Mouse (Mus musculus): Measurements from ENCODE around the gene Zfp341. TPM values are rescaled to one million over a fixed set of nuclear protein-coding genes. Genes with fewer than 3 reads are reported as not detected.

The Zfp341 gene
- total RNA-seq, 2 experiments from 2014 or later: 1.3 to 3.8 TPM

DNA sequence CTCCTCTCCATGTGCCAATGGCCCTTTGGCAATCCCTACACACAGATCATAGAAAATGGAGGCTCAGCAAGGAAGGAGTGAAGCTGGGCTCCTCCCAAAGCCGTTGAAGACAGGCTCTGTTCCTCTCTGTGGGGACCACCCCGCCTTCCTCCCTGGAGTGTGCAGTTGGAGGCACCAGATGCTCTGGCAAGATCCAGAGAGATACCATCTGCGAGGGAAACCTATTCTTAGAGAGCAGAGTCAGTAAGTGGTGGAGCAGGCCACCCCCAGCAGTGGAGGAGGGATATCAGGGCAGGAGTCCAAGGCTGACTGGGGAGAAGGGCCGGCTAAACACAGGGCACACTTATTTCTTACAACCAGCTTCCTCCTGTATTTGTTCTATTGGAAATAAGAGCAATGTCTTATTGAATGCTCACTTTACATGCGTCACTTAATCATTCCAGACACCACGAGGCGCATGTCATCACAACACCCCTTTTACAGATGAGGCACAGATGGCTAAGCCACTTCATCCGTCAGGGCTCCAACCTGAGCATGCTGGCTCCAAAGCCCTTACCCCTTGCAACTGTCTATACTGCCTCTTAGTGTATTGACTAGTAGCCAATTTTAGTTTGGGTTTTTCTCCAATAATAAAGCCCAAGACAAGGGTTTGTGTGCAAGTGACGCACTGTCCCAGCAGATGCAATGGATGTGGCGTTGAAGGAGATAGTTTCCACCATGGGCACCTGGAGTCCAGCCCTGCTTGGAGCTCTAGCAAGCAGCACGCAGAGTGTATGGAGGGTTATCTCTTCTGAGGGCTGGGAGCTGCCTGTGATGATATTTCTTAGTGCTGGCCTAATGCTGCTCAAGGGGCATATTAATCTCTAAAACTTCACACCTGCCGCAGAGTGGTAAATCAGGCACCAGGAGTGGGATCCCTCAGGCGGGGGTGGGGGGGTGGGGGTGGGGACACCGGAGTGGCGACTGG, 28.9 kb upstream of the Zfp341 start:
- no peak for ATAC-seq (replicated peaks; ENCODE audit: low FRiP score, poor library complexity, severe bottlenecking)

DNA sequence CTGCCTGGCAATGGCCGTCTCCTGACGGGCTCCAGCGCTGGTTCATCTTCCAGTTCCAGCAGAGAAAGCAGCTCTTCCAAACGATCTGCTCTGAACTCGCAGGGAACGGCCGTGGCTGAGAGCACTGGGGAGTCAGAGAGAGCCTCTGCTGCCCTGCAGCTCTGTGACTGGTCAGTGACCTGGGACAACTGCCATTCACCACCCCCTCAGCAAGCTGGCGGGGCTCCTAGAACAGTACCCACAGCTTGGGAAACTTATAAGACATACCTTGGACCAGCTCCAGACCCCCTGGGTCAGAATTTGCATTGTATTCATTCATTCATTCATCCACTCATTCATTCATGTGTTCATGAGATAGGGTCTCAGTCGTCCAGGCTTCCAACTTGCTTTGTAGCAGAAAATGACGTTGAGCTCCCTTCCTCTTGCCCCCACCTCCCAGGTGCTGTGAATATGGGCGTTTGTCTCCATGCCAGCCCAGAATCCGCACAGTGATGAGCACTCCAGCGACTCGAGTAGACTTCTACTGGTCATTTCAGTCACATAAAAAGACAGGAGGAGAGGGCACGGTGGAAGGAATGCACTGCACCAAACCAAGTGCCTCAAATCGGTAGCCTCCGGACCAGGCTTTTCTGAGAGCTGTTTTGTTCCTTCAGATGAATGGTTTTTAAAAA, 28.0 kb upstream of the Zfp341 start:
- no peak for ATAC-seq (replicated peaks; ENCODE audit: low FRiP score, poor library complexity, severe bottlenecking)

DNA sequence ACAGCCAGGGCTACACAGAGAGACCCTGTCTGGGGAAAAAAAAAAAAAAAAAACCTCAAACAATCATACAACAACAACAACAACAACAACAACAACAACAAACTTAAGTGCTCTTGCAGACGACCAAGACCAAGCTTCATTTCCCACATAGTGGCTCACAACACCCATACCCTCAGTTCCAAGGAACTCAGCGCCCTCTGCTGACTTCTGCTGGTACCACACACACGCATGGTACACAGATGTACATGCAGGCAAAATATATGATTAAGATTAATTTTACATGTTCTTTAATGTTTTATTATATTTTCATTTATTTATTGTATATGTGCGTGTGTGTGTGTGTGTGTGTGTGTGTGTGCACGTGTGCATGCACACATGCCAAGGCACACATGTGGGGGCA, 26.7 kb upstream of the Zfp341 start:
- no peak for ATAC-seq (replicated peaks; ENCODE audit: low FRiP score, poor library complexity, severe bottlenecking)

DNA sequence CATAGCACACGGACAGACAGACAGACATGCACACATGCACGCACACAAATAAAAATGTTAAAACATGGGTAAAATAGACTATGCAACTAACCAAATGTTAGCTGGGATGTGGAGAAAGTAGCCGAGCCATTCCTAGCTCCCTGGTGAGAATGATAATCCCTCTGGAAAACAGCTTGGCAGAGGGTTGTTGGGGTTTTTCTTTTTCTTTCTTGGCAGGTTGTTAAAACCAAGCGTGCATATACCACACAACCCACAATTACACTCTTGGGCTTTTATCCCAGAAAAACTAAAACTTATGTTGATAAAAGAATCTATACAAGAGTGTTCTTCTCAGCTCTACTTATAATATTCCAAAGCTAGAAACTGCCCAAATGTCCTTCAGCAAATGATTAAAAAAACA, 24.0 kb upstream of the Zfp341 start:
- ATAC-seq (replicated peaks; ENCODE audit: low FRiP score, poor library complexity, severe bottlenecking): no peak

DNA sequence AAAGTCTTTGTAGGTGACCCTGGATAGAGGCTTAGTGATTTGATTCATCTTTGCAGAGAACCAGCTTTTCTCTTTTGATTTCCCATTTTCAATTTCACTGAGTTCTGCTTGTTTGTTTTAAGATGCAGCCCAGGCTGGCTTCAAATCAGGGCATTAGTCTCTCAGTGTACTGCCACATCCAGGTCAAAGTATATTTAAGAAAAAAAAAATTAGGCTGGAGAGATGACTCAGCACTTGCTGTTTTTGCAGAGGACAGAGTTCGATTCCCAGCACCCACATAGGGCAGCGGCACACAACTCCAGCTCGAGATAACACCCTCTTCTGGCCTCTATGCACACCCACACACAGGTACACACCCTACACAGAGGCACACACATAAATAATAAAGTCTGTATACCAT, 21.9 kb upstream of the Zfp341 start:
- no peak for ATAC-seq (replicated peaks; ENCODE audit: low FRiP score, poor library complexity, severe bottlenecking)

DNA sequence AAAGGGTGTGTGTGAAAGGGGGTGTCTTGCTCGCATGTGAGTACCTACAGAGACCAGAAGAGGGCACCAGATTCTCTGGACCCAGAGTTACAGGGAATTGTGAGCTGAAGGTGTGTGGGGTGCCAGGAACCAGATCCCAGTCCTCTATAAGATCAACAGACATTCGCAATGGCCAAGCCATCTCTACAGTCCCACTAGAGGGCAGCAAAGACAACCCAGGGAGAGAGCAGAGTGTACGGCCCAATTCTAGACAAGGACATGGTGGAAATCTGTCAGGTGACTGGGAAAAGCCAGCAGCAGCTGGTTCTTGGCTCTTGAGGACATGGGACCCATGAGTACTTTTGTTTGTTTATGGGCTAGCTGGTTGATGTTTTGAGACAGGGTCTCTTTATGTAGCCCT, 20.1 kb upstream of the Zfp341 start:
- peak; percentile 77 for ATAC-seq (replicated peaks; ENCODE audit: low FRiP score, poor library complexity, severe bottlenecking)

DNA sequence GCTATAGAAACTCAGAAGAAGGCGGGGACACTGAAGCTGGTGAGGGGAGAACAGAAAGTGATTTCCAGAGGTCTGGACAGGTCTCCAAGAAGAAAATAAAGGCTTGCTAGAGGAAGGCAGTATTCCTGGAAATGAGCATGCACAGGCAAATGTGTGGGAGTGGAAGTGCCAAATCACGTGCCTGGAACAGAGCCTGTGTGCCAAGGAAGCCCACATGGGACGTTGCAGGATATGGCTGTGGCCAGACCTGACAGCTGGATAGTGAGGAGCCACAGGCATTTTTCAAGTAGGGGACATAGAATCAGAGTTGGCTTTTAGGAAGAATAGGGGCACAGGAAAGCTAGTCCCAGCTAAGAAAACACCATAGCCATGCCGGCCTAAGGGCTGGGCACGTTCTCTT, 17.3 kb upstream of the Zfp341 start:
- ATAC-seq (replicated peaks; ENCODE audit: low FRiP score, poor library complexity, severe bottlenecking): no peak

DNA sequence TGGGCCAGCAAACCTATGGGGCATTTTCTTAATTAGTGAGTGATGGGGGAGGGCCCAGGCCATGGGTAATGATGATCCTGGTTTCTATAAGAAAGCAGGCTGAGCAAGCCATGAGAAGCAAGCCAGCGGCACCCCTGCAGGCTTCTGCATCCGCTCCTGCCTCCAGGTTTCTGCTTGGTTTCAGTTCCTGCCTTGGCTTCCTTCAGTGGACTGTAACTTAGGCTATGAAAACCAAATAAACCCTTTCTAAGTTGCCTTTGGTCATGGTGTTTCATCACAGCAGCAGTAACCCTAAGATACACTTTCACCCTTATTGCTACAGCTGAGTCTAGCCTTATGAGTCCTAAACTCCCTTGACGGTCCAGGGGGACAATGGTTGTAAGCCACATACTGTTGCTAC, 15.7 kb upstream of the Zfp341 start:
- ATAC-seq (replicated peaks; ENCODE audit: low FRiP score, poor library complexity, severe bottlenecking): no peak

DNA sequence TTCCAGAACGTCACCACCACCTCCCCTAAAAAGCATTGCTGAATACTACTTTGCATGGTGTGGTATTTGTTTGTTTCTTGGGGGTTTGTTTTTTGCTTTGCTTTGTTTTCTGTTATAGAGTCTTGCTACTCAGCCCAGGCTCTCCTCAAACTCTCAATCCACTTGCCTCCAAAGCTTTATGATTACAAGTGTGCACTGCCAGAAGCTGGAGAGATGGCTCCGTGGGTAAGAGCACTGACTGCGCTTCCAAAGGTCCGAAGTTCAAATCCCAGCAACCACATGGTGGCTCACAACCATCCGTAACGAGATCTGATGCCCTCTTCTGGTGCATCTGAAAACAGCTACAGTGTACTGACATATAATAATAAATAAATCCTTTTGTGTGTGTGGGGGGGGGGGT, 12.5 kb upstream of the Zfp341 start:
- no peak for ATAC-seq (replicated peaks; ENCODE audit: low FRiP score, poor library complexity, severe bottlenecking)

DNA sequence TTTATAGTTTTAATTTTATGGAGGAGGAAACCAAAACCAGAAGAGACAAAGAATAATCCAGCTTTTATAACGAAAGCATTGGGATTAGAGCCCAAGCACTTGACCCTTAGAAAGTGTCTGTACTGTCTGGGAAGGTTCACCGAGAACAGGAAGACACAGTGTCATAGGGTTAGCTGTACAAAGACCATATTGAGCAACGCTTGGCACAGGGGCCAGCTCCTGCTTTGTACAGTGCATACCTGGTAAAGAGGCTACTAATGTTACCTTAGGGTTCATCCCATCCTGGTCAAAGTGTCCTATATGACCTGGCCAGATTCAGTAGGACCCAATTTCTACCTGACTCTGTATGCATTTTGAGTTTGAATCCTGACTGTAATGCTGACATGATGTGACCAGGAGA, 11.8 kb upstream of the Zfp341 start:
- ATAC-seq (replicated peaks; ENCODE audit: low FRiP score, poor library complexity, severe bottlenecking): no peak

DNA sequence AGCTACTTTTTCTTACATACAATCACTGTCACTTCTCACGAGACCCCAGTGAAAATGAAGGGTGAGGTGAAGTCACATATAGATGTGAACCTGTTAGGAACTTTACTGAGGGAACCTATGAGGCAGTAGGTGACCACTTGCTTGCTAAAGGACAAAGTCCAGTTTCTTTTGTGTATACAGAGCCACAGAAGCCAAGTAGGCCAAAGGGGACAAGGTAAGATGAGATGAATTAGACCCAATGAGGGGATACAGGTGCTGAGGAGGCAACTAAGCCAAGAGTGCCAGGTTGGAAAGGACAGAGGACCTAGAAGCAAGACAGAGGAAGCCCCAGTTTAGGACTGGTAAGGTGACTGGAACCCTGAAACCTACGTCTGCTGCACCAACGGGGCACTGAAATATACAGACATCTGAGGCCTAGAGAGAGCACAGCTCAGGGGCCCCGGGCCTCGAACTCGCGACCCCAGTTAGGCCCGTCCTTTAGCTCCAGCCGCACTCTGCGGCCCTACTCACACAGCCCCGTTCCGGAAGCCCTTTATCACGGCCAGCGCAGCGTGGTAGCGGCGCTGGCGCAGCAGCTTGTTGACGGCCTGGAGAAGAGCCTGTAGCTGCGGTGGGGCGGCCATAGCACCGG, 10.0 kb upstream of the Zfp341 start:
- 0 out of 2 replicates have a peak, but pooled peaks have one; percentile 10 for ATAC-seq (replicated peaks; ENCODE audit: low FRiP score, poor library complexity, severe bottlenecking)

DNA sequence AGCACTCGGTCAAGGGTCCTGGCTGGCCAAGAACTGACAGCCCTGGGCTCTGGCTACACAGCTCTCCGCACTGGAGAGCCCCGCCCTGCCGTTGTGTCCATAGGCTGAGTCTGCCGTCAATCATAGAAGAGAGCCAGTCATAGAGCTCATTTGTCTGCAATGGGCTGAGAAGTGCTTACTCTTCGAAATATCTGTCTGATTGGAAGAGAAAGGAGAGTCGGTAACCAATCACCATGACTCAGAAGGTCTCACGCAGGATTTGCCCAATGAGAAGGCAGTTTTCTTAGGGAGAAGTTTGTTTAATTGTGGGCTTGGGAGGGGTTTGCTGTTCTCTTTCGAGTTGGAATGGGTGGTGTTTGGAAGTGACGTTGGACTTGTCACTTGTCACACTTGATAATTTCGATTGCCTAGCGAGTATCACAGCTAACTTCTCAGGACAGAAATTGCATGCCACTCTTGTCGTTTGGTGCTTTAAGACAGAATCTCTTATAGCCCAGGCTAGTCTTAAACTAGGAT, 9.4 kb upstream of the Zfp341 start, which contains the start of gene Pxmp4:
Gene Pxmp4 (minus strand): TSS at position 71 of the 516 bp plus-strand sequence.
- peak; percentile 95 for ATAC-seq (replicated peaks; ENCODE audit: low FRiP score, poor library complexity, severe bottlenecking)

DNA sequence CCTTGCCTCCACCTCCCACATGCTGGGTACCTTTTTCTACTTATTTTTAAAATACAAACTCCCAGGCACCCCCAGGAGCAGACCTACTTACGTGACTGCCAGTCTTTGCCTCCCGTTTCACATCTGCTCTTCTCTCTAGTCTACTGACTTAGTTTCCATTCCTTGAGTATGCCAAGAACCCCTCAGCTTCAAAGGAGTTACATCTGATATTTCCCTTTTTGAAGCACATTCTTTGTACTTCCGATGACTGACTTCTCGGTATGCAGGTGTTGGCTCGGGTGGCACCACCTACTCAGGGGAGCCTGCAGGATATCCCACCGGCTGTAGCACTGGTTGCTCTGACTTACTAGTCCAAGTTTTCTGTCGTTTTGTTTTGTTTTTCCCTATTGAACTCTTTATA, 8.9 kb upstream of the Zfp341 start:
- ATAC-seq (replicated peaks; ENCODE audit: low FRiP score, poor library complexity, severe bottlenecking): peak; percentile 44

DNA sequence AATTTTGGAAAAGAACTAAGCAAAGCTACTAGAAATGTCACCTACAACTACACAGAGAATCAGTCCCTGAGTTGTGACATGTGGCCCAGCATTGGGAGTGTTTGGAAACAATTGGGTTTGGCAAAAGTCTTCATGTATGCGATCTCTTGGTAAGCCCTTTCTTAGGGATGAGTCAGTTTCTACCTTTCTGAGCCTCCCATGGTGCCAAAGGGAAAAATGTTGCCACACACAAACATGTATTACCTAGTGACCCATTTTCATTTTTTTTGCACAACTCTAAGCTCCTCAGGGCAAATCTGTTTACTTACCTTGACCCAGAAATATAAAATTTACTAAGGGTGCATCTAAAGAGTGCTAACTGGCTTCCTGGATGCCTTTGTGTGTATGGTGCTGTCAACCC, 6.1 kb upstream of the Zfp341 start:
- ATAC-seq (replicated peaks; ENCODE audit: low FRiP score, poor library complexity, severe bottlenecking): no peak

DNA sequence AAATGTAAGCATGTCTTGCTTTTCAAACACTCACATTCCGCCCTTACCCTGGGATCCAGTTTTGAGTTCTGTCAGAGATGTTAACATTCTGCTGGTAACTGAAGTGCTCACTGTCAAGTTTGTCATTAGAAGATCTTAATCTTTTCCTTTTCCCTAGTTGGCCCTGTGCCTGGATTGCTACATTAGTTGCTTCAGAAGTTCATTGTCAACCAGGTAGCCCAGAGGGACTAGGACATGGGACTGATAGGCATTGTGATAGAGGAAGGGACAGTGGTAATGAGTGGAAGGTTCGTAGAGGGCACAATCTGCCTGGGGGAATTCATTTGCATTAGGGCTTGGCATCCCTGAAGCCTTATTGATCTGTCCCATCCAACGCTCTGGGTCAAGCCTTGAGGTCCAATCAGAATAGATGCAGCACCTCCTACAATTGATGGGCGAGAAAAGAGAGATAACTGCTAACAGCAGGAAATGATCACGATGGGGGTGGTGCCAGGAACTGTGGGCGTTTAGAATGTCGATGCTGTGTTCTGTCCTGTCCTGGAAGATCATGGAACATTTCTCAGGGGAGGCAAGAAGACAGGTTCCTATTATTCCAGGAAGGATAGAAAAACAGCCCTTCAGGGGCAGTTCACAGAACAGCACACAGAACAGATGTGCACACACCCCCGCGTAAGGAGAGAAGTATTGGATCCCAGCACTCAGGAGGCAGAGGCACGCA, 3.9 kb upstream of the Zfp341 start:
- no peak for ATAC-seq (replicated peaks; ENCODE audit: low FRiP score, poor library complexity, severe bottlenecking)

DNA sequence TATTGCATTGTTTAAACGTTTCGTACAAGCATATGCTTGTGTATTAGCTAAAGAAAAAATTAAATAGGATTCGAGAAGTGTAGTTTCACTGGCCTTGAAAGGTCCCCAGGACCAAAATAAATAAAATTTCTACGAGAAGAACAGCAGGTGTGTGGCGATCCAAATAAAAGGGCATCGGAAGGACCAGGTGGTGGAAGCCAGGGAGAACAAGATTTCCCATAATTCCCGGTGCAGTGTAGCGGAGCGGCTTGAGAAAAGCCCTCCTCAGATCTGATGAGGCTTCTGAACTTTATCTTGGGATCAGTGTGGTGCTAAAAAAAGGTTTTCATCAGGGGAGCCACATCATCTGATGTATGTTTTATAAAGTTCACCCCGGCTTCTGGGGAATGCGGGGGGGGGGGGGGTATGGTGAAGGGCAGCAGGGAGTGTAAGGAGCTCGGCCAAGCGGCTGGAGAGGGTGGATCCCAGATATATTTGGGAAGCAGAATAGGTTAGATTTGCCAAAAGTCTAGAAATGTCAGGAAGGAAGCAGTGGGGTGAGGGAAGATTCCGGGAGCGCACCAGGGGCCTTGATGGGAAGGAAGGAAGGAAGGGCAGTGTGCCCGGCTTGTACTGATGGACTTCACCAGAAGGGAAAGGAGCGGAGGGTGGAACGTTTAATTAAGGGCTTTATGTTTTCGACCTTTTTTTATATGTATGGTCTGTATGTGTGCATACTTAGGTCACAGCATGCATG, 1.9 kb downstream of the Zfp341 start:
- no peak for ATAC-seq (replicated peaks; ENCODE audit: low FRiP score, poor library complexity, severe bottlenecking)

DNA sequence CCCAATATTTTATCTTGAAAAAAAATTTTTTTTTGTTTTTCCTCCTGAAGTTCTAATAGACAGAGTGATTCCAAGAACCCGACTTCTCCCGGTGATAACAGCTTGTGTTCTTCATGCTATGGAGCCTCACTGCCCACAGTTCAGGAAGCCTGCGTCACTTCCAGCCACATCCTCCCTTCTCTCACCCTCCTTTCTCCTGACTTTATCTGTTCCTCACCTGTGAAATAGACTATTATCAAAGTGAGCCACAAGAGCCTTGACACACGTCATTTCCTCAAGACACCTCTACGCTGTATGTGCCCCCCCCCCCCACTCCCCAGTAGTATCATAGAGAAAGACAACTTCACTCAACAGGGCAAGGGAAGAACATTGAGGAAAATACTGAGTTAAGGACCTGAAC, 2.6 kb downstream of the Zfp341 start:
- no peak for ATAC-seq (replicated peaks; ENCODE audit: low FRiP score, poor library complexity, severe bottlenecking)

DNA sequence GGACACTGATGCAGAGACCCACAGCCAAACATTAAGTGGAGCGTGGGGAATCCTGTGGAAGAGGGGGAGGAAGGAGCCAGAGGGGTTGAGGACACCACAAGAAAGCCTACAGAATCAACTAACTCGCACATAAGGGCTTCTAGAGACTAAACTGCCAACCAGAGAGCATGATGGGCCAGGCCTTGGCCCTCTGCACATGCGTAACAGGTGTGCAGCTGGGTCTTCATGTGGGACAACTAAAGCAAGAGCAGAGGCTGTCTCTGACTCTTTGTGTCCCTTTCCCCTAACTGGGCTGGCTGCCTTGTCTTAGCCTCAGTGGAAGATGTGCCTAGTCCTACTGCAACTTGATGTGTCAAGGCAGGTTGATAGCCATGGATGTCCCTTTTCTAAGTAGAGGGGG, 4.0 kb downstream of the Zfp341 start:
- ATAC-seq (replicated peaks; ENCODE audit: low FRiP score, poor library complexity, severe bottlenecking): no peak

DNA sequence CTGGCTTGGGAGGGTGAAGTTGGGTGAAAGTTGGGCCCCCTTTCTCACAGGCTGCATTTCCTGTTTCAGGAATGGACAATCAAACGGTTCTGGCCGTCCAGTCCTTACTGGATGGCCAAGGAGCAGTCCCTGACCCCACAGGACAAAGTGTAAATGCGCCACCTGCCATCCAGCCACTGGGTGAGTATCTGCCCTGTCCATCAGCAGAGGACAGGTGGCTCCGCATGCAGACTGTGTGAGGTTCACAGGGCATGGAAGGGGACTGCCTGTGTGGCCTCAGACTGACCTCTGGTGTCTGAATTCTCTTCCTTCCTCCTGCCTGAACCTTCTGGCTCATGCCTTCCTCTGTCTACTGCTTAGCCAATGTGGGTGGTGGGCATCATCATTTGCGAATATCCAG, 8.6 kb downstream of the Zfp341 start:
- no peak for ATAC-seq (replicated peaks; ENCODE audit: low FRiP score, poor library complexity, severe bottlenecking)

Measured in erythroid progenitor cell, adult 5-6 weeks (primary cell).